Mouse (Mus musculus) bone marrow, adult 2 months (tissue): ENCODE measurements around the gene Fam53a. TPM values are rescaled to one million over a fixed set of nuclear protein-coding genes. Genes with fewer than 3 reads are reported as not detected.

Source experiments
- H3K27ac ChIP-seq: fragments of 200-500 bp; 2 replicates; pipeline ENCODE4 v1.5.1; 2012; ENCODE audit warnings: low read depth, mild to moderate bottlenecking, control low read depth, inconsistent platforms, low read length; ENCODE audit not compliant: control insufficient read depth, poor library complexity, insufficient read depth
- H3K4me1 ChIP-seq: fragments of 200-500 bp; 2 replicates; pipeline ENCODE4 v1.6.1; 2011; ENCODE audit warnings: low read length; ENCODE audit not compliant: control insufficient read depth, insufficient read depth
- H3K4me3 ChIP-seq: fragments of 200-500 bp; replicated peaks from 2 replicates; pipeline ENCODE3; 2011; ENCODE audit warnings: mild to moderate bottlenecking, low read depth, low read length, control low read depth; ENCODE audit not compliant: control insufficient read depth
- CTCF ChIP-seq: fragments of 200-500 bp; IDR thresholded peaks from 2 replicates; pipeline ENCODE4 v1.5.1; 2011; ENCODE audit warnings: low read length, control low read depth; ENCODE audit not compliant: control insufficient read depth, insufficient read depth
- POLR2A ChIP-seq: fragments of 200-500 bp; IDR thresholded peaks from 2 replicates; pipeline ENCODE4 v1.6.1; 2011; ENCODE audit warnings: low read depth, mild to moderate bottlenecking, control low read depth, low read length, borderline replicate concordance; ENCODE audit not compliant: control insufficient read depth
- WGBS: fragments of 180-500 bp; shearing (Covaris S2); methylation state at CpG from one replicate; pipeline ENCODE4 v1.1.7; 2018; 5-methylcytosine and 5-hydroxymethylcytosine counted together
- polyA plus RNA-seq: library from polyadenylated mRNA; stranded (reverse); fragments of >200 nt; gene quantifications from 2 replicates; pipeline ENCODE4 v1.2.4, GENCODE M21; 2011; ENCODE audit warnings: low replicate concordance; ENCODE audit not compliant: missing spikeins, insufficient read depth, insufficient read length

Gene Fam53a
- polyA plus RNA-seq, result 6.6 and 11.1 TPM in 2 replicates

GRCm38 (mm10) chr5:33629301-33629987 lies at the start of gene Fam53a, which contains the start of gene Gm9903:
Gene Fam53a, minus strand, starts transcription at chr5:33629635.
Gene Gm9903, plus strand, starts transcription at chr5:33629925.
- Histone ChIP-seq H3K4me1 (peaks cover 9% of the 10 kb centered on the region), H3K27ac (peak within 1 kb of the TSS; percentile 97), H3K4me3 (peak within 1 kb of the TSS; percentile 98)
- peak; percentile 97 for TF ChIP-seq POLR2A
- peak; percentile 14; the same call in 1 of the 2 replicates for TF ChIP-seq CTCF
- WGBS, result under 1% methylated on average over 99 of the region's 99 CpGs

GRCm38 (mm10) chr5:33678244-33678643 lies 48.8 kb upstream of the Fam53a start:
- Histone ChIP-seq H3K4me3 (no peak overlapping the region), H3K4me1 (no peaks in the 10 kb centered on the region), H3K27ac (no peak overlapping the region)
- no peak for TF ChIP-seq CTCF
- WGBS, result 86% methylated on average over 5 of the region's 5 CpGs

GRCm38 (mm10) chr5:33675964-33676363 lies 46.5 kb upstream of the Fam53a start:
- peak; percentile 60; the same call in 1 of the 2 replicates for TF ChIP-seq CTCF
- TF ChIP-seq POLR2A, result no peak
- 0% methylated on average over 1 of the region's 1 CpGs for WGBS
- H3K4me1 ChIP-seq, result no peaks in the 10 kb centered on the region
- H3K27ac ChIP-seq, result no peak overlapping the region
- H3K4me3 ChIP-seq, result no peak overlapping the region

GRCm38 (mm10) chr5:33674439-33674838 lies 45.0 kb upstream of the Fam53a start:
- Histone ChIP-seq H3K27ac (no peak overlapping the region), H3K4me1 (no peaks in the 10 kb centered on the region), H3K4me3 (no peak overlapping the region)
- 89% methylated on average over 3 of the region's 3 CpGs for WGBS
- TF ChIP-seq CTCF, result no peak
- no peak for TF ChIP-seq POLR2A

GRCm38 (mm10) chr5:33671659-33672058 lies 42.2 kb upstream of the Fam53a start:
- no peak for TF ChIP-seq POLR2A
- TF ChIP-seq CTCF, result no peak
- 30% methylated on average over 5 of the region's 5 CpGs for WGBS
- H3K4me1 ChIP-seq, result no peaks in the 10 kb centered on the region
- no peak overlapping the region for H3K27ac ChIP-seq
- no peak overlapping the region for H3K4me3 ChIP-seq

- Histone ChIP-seq H3K4me1 (no peaks in the 10 kb centered on the region), H3K4me3 (no peak overlapping the region), H3K27ac (no peak overlapping the region)
- no peak for TF ChIP-seq CTCF
- TF ChIP-seq POLR2A, result no peak
These were observed 38.8 kb upstream of the Fam53a start for GRCm38 (mm10) chr5:33668223-33668622.

- WGBS, result under 1% methylated on average over 26 of the region's 26 CpGs
- Histone ChIP-seq H3K4me1 (peaks cover 1% of the 10 kb centered on the region; the same call in 1 of the 2 replicates), H3K4me3 (peak overlapping the region; percentile 88), H3K27ac (peak overlapping the region; percentile 96)
- TF ChIP-seq CTCF (no peak), POLR2A (no peak)
These were observed 29.2 kb upstream of the Fam53a start for GRCm38 (mm10) chr5:33658664-33659050.

- Histone ChIP-seq H3K27ac (peak within 1 kb of the TSS; percentile 96), H3K4me3 (peak within 1 kb of the TSS; percentile 96), H3K4me1 (peaks cover 3% of the 10 kb centered on the region; the same call in 1 of the 2 replicates)
- peak; percentile 67; the same call in 1 of the 2 replicates for TF ChIP-seq POLR2A
- no peak for TF ChIP-seq CTCF
- under 1% methylated on average over 60 of the region's 60 CpGs for WGBS
These were observed 28.6 kb upstream of the Fam53a start, which contains the start of the genes Tacc3 and Tmem129 for GRCm38 (mm10) chr5:33657787-33658663. Gene Tacc3, plus strand, starts transcription at chr5:33658128. Gene Tmem129, minus strand, starts transcription at chr5:33658416.
